Mouse (Mus musculus) C2C12 (cell line): ENCODE data around the gene Adgrd1.

Experiments used
- CEBPB ChIP-seq: IDR thresholded peaks from one replicate; pipeline ENCODE4 v1.6.1; 2011; ENCODE audit warnings: low read depth, mild to moderate bottlenecking, control low read depth, moderate library complexity
- CTCF ChIP-seq: IDR thresholded peaks from one replicate; pipeline ENCODE4 v1.5.1; 2011; ENCODE audit not compliant: control insufficient read depth, insufficient read depth, insufficient read length
- MAX ChIP-seq: IDR thresholded peaks from one replicate; pipeline ENCODE4 v1.6.1; 2011; ENCODE audit warnings: mild to moderate bottlenecking, control low read depth
- MYOD1 ChIP-seq: IDR thresholded peaks from one replicate; pipeline ENCODE4 v1.6.1; 2011; ENCODE audit warnings: low read depth; ENCODE audit not compliant: control insufficient read depth, insufficient read length
- USF1 ChIP-seq: IDR thresholded peaks from one replicate; pipeline ENCODE4 v1.6.1; 2011; ENCODE audit warnings: low read depth, mild to moderate bottlenecking, control low read depth, moderate library complexity

- TF ChIP-seq CTCF, result no peak
- no peak for TF ChIP-seq USF1
- TF ChIP-seq MAX, result no peak
- TF ChIP-seq CEBPB, result no peak
- TF ChIP-seq MYOD1, result no peak
Measured at GRCm38 (mm10) chr5:129104043-129104442, 7.5 kb downstream of the Adgrd1 start.
